Mouse (Mus musculus) MEL (cell line): ENCODE data around the gene Tada2a. TPM values are rescaled to one million over a fixed set of nuclear protein-coding genes. Genes with fewer than 3 reads are reported as not detected.

Experiments used
- DNase-seq: peaks from one replicate; pipeline ENCODE4 v3.0.0; 2011; ENCODE audit warnings: low read depth, low spot score
- H3K27ac ChIP-seq: 2 replicates; pipeline ENCODE4 v1.5.1; 2012; ENCODE audit warnings: low read depth, mild to moderate bottlenecking, control low read depth, low read length, moderate library complexity; ENCODE audit not compliant: control insufficient read depth
- H3K27me3 ChIP-seq, 2 experiments: fragments of 150-350 bp in 1 of 2; sonication (generic) in 1 of 2; 2 replicates each; pipeline ENCODE4 v1.6.1; 2012; ENCODE audit warnings: low read length in 2 of 2, mild to moderate bottlenecking in 2 of 2, improper control_type of control experiment in 1 of 2, moderate library complexity in 1 of 2; ENCODE audit not compliant: insufficient read depth in 2 of 2, control insufficient read depth in 1 of 2
- H3K36me3 ChIP-seq, 2 experiments: 2 replicates each; pipeline ENCODE4 v1.6.1; 2012 to 2014; ENCODE audit warnings: low read length in 2 of 2, improper control_type of control experiment in 1 of 2, inconsistent platforms in 1 of 2, mild to moderate bottlenecking in 1 of 2; ENCODE audit not compliant: insufficient read depth in 2 of 2, control insufficient read depth in 1 of 2
- H3K4me1 ChIP-seq, 2 experiments: fragments of 150-350 bp in 1 of 2; sonication (generic) in 1 of 2; 2 replicates each; pipeline ENCODE4 v1.6.1; 2012; ENCODE audit warnings: low read length in 2 of 2, improper control_type of control experiment in 1 of 2, mild to moderate bottlenecking in 1 of 2; ENCODE audit not compliant: insufficient read depth in 2 of 2, control insufficient read depth in 1 of 2
- H3K4me3 ChIP-seq, 2 experiments: fragments of 150-350 bp in 1 of 2; sonication (generic) in 1 of 2; 2 replicates each; pipeline ENCODE4 v1.5.1; 2012; ENCODE audit warnings: low read depth in 2 of 2, low read length in 2 of 2, mild to moderate bottlenecking in 2 of 2, moderate library complexity in 2 of 2, control low read depth in 1 of 2, improper control_type of control experiment in 1 of 2; ENCODE audit not compliant: control insufficient read depth in 1 of 2, insufficient read depth in 1 of 2
- H3K79me2 ChIP-seq: 2 replicates; pipeline ENCODE4 v1.6.1; 2012; ENCODE audit warnings: mild to moderate bottlenecking, low read length, moderate library complexity; ENCODE audit not compliant: control insufficient read depth, poor library complexity, insufficient read depth
- H3K9ac ChIP-seq: 2 replicates; pipeline ENCODE4 v1.6.1; 2012; ENCODE audit warnings: low read depth, mild to moderate bottlenecking, control low read depth, low read length, moderate library complexity; ENCODE audit not compliant: control insufficient read depth, poor library complexity, severe bottlenecking
- H3K9me3 ChIP-seq: fragments of 150-350 bp; sonication (generic); replicated peaks from 2 replicates; pipeline ENCODE4 v1.6.1; 2012; ENCODE audit warnings: mild to moderate bottlenecking, low read length, improper control_type of control experiment, moderate library complexity; ENCODE audit not compliant: insufficient read depth
- E2F4 ChIP-seq: IDR thresholded peaks from 2 replicates; pipeline ENCODE4 v1.6.1; 2011; ENCODE audit warnings: low read depth, low read length, improper control_type of control experiment, borderline replicate concordance
- EP300 ChIP-seq, 2 experiments: IDR thresholded peaks; 2 replicates each; pipeline ENCODE4 v1.6.1; 2011; ENCODE audit warnings: improper control_type of control experiment in 2 of 2, low read length in 2 of 2, low read depth in 1 of 2, mild to moderate bottlenecking in 1 of 2
- GABPA ChIP-seq: IDR thresholded peaks from 2 replicates; pipeline ENCODE4 v1.6.1; 2012; ENCODE audit warnings: low read depth, mild to moderate bottlenecking, inconsistent platforms, low read length, improper control_type of control experiment, moderate library complexity
- HCFC1 ChIP-seq: IDR thresholded peaks from 2 replicates; pipeline ENCODE4 v1.6.1; 2012; ENCODE audit warnings: low read depth, mild to moderate bottlenecking, inconsistent platforms, low read length, improper control_type of control experiment, moderate library complexity
- MAFK ChIP-seq: IDR thresholded peaks from 2 replicates; pipeline ENCODE4 v1.6.1; 2011; ENCODE audit warnings: low read depth, mild to moderate bottlenecking, low read length, improper control_type of control experiment, borderline replicate concordance
- MAZ ChIP-seq: IDR thresholded peaks from 2 replicates; pipeline ENCODE4 v1.6.1; 2012; ENCODE audit warnings: low read depth, mild to moderate bottlenecking, inconsistent platforms, low read length, improper control_type of control experiment
- MEF2A ChIP-seq: IDR thresholded peaks from 2 replicates; pipeline ENCODE4 v1.6.1; 2014; ENCODE audit warnings: low read depth, mild to moderate bottlenecking, inconsistent platforms, low read length, improper control_type of control experiment; ENCODE audit not compliant: poor library complexity, insufficient replicate concordance, severe bottlenecking; ENCODE audit errors: extremely low read depth
- MYB ChIP-seq: IDR thresholded peaks from 2 replicates; pipeline ENCODE4 v1.6.1; 2011; ENCODE audit warnings: mild to moderate bottlenecking, low read depth, low read length, improper control_type of control experiment
- MYC ChIP-seq: IDR thresholded peaks from 2 replicates; pipeline ENCODE4 v1.6.1; 2011; ENCODE audit warnings: low read depth, mild to moderate bottlenecking, low read length, improper control_type of control experiment, moderate library complexity
- NELFE ChIP-seq: IDR thresholded peaks from 2 replicates; pipeline ENCODE4 v1.6.1; 2011; ENCODE audit warnings: low read depth, low read length, improper control_type of control experiment
- POLR2AphosphoS5 ChIP-seq: IDR thresholded peaks from 2 replicates; pipeline ENCODE4 v1.6.1; 2012; ENCODE audit warnings: low read depth, borderline replicate concordance, mild to moderate bottlenecking, inconsistent platforms, low read length, moderate library complexity, mixed read lengths
- RAD21 ChIP-seq: IDR thresholded peaks from 2 replicates; pipeline ENCODE4 v1.6.1; 2011; ENCODE audit warnings: mild to moderate bottlenecking, low read depth, low read length, improper control_type of control experiment
- SIN3A ChIP-seq: IDR thresholded peaks from 2 replicates; pipeline ENCODE4 v1.6.1; 2012; ENCODE audit warnings: low read length, improper control_type of control experiment, inconsistent platforms
- TAL1 ChIP-seq: IDR thresholded peaks from 2 replicates; pipeline ENCODE4 v1.6.1; 2012; ENCODE audit warnings: mild to moderate bottlenecking, inconsistent platforms, low read length, moderate library complexity, mixed read lengths
- USF2 ChIP-seq, 2 experiments: IDR thresholded peaks; 2 replicates each; pipeline ENCODE4 v1.6.1; 2011 to 2012; ENCODE audit warnings: improper control_type of control experiment in 2 of 2, low read length in 2 of 2, borderline replicate concordance in 1 of 2, inconsistent platforms in 1 of 2, low read depth in 1 of 2, mild to moderate bottlenecking in 1 of 2; ENCODE audit not compliant: insufficient read depth in 1 of 2
- ZKSCAN1 ChIP-seq: IDR thresholded peaks from 2 replicates; pipeline ENCODE4 v1.6.1; 2012; ENCODE audit warnings: low read depth, mild to moderate bottlenecking, inconsistent platforms, low read length, improper control_type of control experiment, moderate library complexity
- polyA plus RNA-seq, 2 experiments: library from polyadenylated mRNA; stranded (reverse) in 1 of 2; unstranded in 1 of 2; fragments of >175 nt in 1 of 2; fragments of >200 nt in 1 of 2; gene quantifications; 2 replicates each; pipeline versions ENCODE4 v1.2.1 to v1.2.4; 2012; ENCODE audit warnings: low replicate concordance in 2 of 2, low read depth in 1 of 2; ENCODE audit not compliant: insufficient read length in 2 of 2, insufficient read depth in 1 of 2, missing spikeins in 1 of 2
- total RNA-seq: library from RNA; depleted of rRNA; stranded (reverse); fragments of 300-350 nt; gene quantifications from 2 replicates; pipeline ENCODE4 v1.2.3, GENCODE M21; 2012

Tada2a gene
- total and polyA plus RNA-seq, 3 experiments, result 35.9 to 37.8 TPM; not detected in 1

- TF ChIP-seq MAFK (no peak), MYC (peak; percentile 64), MAZ (no peak; the same call in 1 of the 2 replicates), POLR2AphosphoS5 (no peak)
- TF ChIP-seq, all 39 proteins: peak for 13
Measured at GRCm38 (mm10) chr11:84128943-84129798, at the start of gene Tada2a, which contains the start of gene Acaca (continued).

- H3K36me3 ChIP-seq, result peaks cover 0 to 24% of the 10 kb centered on the region in 2 experiments; a peak in 3 of 4 replicates
- peaks cover 4 to 20% of the 10 kb centered on the region in 2 experiments; a peak in 3 of 4 replicates for H3K4me1 ChIP-seq
- TF ChIP-seq HCFC1 (no peak), SIN3A (no peak), E2F4 (no peak), RAD21 (no peak), MYC (no peak), GABPA (no peak), MYB (no peak), ZKSCAN1 (no peak), NELFE (no peak), MEF2A (no peak), TAL1 (no peak), EP300 (IDR thresholded peaks at IDR 0.05; ENCODE audit: low read depth in 1 of 2, low read length in 2 of 2) (no peak), USF2 (IDR thresholded peaks at IDR 0.05; ENCODE audit: borderline replicate concordance in 1 of 2, insufficient read depth in 1 of 2, low read depth in 1 of 2, low read length in 2 of 2) (no peak)
- DNase-seq, result no peak
- H3K27ac ChIP-seq, result no peak overlapping the region
- H3K79me2 ChIP-seq, result peaks cover 25% of the 10 kb centered on the region
- H3K9me3 ChIP-seq, result no peaks in the 10 kb centered on the region
- H3K27me3 ChIP-seq, result no peaks in the 10 kb centered on the region
- H3K9ac ChIP-seq, result no peak overlapping the region; the same call in 1 of the 2 replicates
- H3K4me3 ChIP-seq, result no peak overlapping the region
Measured at GRCm38 (mm10) chr11:84178571-84178970, 49.2 kb upstream of the Tada2a start.
